Mouse (Mus musculus) spleen, adult 2 months (tissue): Measurements from ENCODE around the gene Gm29776.

Experiments
- CTCF ChIP-seq: fragments of 200-500 bp; IDR thresholded peaks from 2 replicates; pipeline ENCODE4 v1.5.1; 2011; ENCODE audit warnings: mild to moderate bottlenecking, inconsistent platforms; ENCODE audit not compliant: insufficient read depth, insufficient read length, insufficient replicate concordance; ENCODE audit errors: extremely low read depth
- POLR2A ChIP-seq: fragments of 200-500 bp; IDR thresholded peaks from 2 replicates; pipeline ENCODE4 v1.6.1; 2011; ENCODE audit warnings: low read depth, low read length, inconsistent platforms

- TF ChIP-seq CTCF (no peak), POLR2A (no peak)
These were observed 3.6 kb downstream of the Gm29776 start for GRCm38 (mm10) chr14:54695042-54695441.
